Mouse (Mus musculus) ES-Bruce4 (cell line): ENCODE results near the gene Lin7b. TPM values are rescaled to one million over a fixed set of nuclear protein-coding genes. Genes with fewer than 3 reads are reported as not detected.

ENCODE experiments used
- H3K27ac ChIP-seq: 2 replicates; pipeline ENCODE4 v1.5.1; 2012; ENCODE audit warnings: low read length, inconsistent platforms; ENCODE audit not compliant: insufficient read depth
- H3K27me3 ChIP-seq: 2 replicates; pipeline ENCODE4 v1.6.1; 2012; ENCODE audit warnings: mild to moderate bottlenecking, low read length, inconsistent platforms; ENCODE audit not compliant: control insufficient read depth, poor library complexity, insufficient read depth, severe bottlenecking
- H3K36me3 ChIP-seq: 2 replicates; pipeline ENCODE4 v1.6.1; 2012; ENCODE audit warnings: inconsistent platforms, mild to moderate bottlenecking, low read length, moderate library complexity; ENCODE audit not compliant: control insufficient read depth, poor library complexity, insufficient read depth, severe bottlenecking
- H3K4me1 ChIP-seq: one replicate; pipeline ENCODE4 v1.8.1; 2011; ENCODE audit warnings: low read length; ENCODE audit not compliant: control insufficient read depth, insufficient read depth
- H3K4me3 ChIP-seq: 2 replicates; pipeline ENCODE4 v1.5.1; 2011; ENCODE audit warnings: low read depth, mild to moderate bottlenecking, low read length
- H3K9ac ChIP-seq: 2 replicates; pipeline ENCODE4 v1.6.1; 2012; ENCODE audit warnings: low read depth, mild to moderate bottlenecking, inconsistent platforms; ENCODE audit not compliant: poor library complexity, severe bottlenecking
- H3K9me3 ChIP-seq: replicated peaks from 2 replicates; pipeline ENCODE4 v1.6.1; 2012; ENCODE audit warnings: mild to moderate bottlenecking, low read length, inconsistent platforms; ENCODE audit not compliant: control insufficient read depth, poor library complexity, insufficient read depth, severe bottlenecking
- CTCF ChIP-seq: IDR thresholded peaks from one replicate; pipeline ENCODE4 v1.8.1; 2011; ENCODE audit warnings: low read depth, low read length
- EP300 ChIP-seq: IDR thresholded peaks from 2 replicates; pipeline ENCODE4 v1.6.1; 2011; ENCODE audit warnings: low read depth, low read length; ENCODE audit not compliant: insufficient read depth
- POLR2A ChIP-seq: IDR thresholded peaks from one replicate; pipeline ENCODE4 v1.8.1; 2011; ENCODE audit warnings: low read length; ENCODE audit not compliant: insufficient read depth
- polyA plus RNA-seq: library from polyadenylated mRNA; stranded (reverse); fragments of >200 nt; gene quantifications from 2 replicates; pipeline ENCODE4 v1.2.4, GENCODE M21; 2011; ENCODE audit warnings: low read depth; ENCODE audit not compliant: missing spikeins, insufficient read depth, insufficient read length

Gene Lin7b
- polyA plus RNA-seq, 1 experiment, result 0.88 TPM

DNA sequence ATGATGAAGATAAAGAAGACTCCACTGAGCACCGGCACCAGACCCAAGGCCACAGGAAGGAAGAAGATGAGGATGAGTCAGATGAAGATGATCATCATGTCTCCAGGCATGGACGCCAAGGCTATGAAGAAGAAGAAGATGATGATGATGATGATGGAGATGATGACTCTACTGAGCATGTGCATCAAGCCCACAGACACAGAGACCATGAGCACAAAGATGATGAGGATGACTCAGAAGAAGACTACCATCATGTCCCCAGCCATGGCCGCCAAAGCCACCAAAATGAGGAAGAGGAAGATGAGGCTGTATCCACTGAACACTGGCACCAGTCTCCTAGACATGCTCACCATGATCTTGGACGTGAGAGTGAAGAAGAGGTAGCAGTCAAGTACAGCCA lies 34.1 kb downstream of the Lin7b start:
- Histone ChIP-seq H3K4me3 (no peak overlapping the region), H3K4me1 (peaks cover 9% of the 10 kb centered on the region), H3K9ac (no peak overlapping the region), H3K9me3 (no peaks in the 10 kb centered on the region), H3K27ac (no peak overlapping the region), H3K27me3 (no peaks in the 10 kb centered on the region), H3K36me3 (no peaks in the 10 kb centered on the region)
- TF ChIP-seq POLR2A (no peak), CTCF (no peak), EP300 (no peak)

DNA sequence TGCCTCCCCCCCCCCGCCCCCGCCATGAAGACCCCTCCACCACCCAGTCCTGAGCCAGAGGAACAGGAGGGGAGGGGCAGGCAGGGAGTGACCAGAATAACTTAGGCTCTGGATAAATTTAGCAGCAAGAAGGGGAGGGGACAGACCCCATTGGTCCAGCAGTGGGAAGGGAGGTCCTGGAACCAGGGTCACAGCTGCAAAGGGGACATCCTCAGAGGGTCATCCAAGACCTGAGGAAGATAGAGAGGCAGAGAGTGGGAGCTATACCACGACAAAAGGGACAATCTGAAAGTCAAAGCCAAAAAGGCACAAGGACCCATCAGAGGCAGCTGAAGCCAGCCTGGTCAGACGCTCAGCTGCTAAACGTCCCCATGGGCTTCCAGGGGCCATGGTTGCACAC lies 35.3 kb downstream of the Lin7b start, which contains the start of gene Hrc:
Gene Hrc, plus strand, starts transcription at position 235 of the 400 bp plus-strand sequence.
- no peaks in the 10 kb centered on the region for H3K9me3 ChIP-seq
- H3K4me1 ChIP-seq, result peaks cover 9% of the 10 kb centered on the region
- no peak within 1 kb of the TSS for H3K4me3 ChIP-seq
- TF ChIP-seq POLR2A, result no peak
- TF ChIP-seq EP300, result 0 out of 2 replicates have a peak, but pooled peaks have one; percentile 5
- no peak within 1 kb of the TSS for H3K9ac ChIP-seq
- H3K27me3 ChIP-seq, result no peaks in the 10 kb centered on the region
- H3K27ac ChIP-seq, result no peak within 1 kb of the TSS
- no peaks in the 10 kb centered on the region for H3K36me3 ChIP-seq

DNA sequence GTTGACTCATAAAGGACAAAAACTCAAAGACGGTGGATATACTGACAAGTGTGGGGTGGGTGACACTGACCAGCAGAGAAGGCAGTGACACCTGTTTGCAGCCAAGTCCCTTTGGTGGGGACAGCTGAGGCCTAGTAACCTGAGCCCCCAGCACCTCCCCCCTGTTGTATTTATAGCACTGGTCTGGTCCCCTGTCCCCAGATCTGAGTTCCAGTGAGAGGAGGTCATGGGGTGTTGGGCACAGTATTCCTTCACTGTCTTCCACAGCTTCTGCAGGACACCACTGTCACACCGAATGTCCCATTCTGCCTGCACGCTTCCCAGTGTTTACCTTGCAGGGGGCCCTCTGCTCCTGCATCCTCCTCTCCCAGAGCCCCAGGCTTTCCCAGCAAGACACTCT lies 35.8 kb downstream of the Lin7b start:
- no peak overlapping the region for H3K4me3 ChIP-seq
- H3K27ac ChIP-seq, result no peak overlapping the region
- no peak overlapping the region for H3K9ac ChIP-seq
- H3K27me3 ChIP-seq, result no peaks in the 10 kb centered on the region
- H3K9me3 ChIP-seq, result no peaks in the 10 kb centered on the region
- TF ChIP-seq EP300 (no peak), CTCF (no peak), POLR2A (no peak)
- no peaks in the 10 kb centered on the region for H3K36me3 ChIP-seq
- H3K4me1 ChIP-seq, result peaks cover 9% of the 10 kb centered on the region

DNA sequence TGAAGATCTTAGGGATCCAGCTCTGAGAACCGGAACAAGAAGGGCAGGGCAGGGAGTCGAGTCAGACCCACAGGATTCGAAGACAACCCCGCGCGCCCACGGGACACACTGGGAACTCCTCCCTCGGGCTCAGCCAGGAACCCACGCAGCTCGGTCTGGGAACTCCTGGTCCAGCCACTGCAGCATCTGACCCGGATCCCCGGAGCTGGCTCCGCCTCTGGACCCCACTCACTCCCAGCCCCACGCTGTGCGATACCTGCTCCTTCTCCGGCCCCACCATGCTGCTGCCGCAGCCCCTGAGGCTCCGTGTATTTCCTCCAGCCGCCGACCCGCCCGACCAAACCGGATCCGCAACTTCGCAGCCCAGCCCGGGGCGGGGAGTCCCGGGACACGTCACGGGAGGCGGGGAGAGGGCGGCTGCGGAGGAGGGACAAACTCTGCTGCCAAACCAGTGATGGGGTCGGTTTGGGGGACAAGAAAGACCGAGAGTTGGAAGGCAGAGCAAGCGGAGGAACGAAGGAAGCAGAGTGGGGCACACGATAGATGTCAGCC lies 36.9 kb downstream of the Lin7b start, which contains the start of gene Trpm4:
Gene Trpm4, minus strand, starts transcription at position 350 of the 552 bp plus-strand sequence.
- Histone ChIP-seq H3K4me3 (peak within 1 kb of the TSS; percentile 85), H3K4me1 (peaks cover 9% of the 10 kb centered on the region), H3K9ac (peak within 1 kb of the TSS; percentile 58), H3K36me3 (no peaks in the 10 kb centered on the region), H3K9me3 (no peaks in the 10 kb centered on the region), H3K27ac (no peak within 1 kb of the TSS), H3K27me3 (no peaks in the 10 kb centered on the region)
- TF ChIP-seq CTCF (no peak), EP300 (peak; percentile 47; the same call in 1 of the 2 replicates), POLR2A (no peak)

- peak; percentile 55; the same call in 1 of the 2 replicates for TF ChIP-seq EP300
- no peak for TF ChIP-seq CTCF
- peak; percentile 5 for TF ChIP-seq POLR2A
These were observed 37.5 kb downstream of the Lin7b start for GRCm38 (mm10) chr7:45332685-45333425.

DNA sequence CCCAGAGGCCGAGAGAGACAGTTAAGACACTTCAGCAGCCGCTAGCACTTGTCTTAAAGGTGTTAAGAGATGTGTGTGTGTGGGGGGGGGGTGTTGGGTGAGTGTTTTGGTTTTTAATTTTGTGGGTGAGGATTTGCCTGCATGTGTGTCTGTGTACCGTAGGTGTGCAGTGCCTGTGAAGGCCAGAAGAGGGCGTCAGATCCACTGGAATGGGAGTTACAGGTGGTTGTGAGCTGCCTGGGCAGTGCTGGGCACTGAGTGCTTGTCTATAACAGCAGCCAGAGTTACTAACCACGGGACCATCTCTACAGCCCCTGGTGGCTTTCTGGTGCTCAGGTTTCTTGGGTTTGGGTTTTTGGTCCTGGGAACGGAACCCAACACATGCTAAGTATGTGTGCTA lies 38.9 kb downstream of the Lin7b start:
- H3K27ac ChIP-seq, result no peak overlapping the region
- no peaks in the 10 kb centered on the region for H3K36me3 ChIP-seq
- peaks cover 9% of the 10 kb centered on the region for H3K4me1 ChIP-seq
- no peak overlapping the region for H3K4me3 ChIP-seq
- no peaks in the 10 kb centered on the region for H3K9me3 ChIP-seq
- H3K27me3 ChIP-seq, result no peaks in the 10 kb centered on the region
- TF ChIP-seq POLR2A (no peak), CTCF (peak; percentile 71)
- H3K9ac ChIP-seq, result no peak overlapping the region

More at GRCm38 (mm10) chr7:45332685-45333425, 37.5 kb downstream of the Lin7b start:
- Histone ChIP-seq H3K9me3 (no peaks in the 10 kb centered on the region), H3K27me3 (no peaks in the 10 kb centered on the region), H3K4me3 (peak overlapping the region; percentile 85), H3K27ac (no peak overlapping the region), H3K9ac (peak overlapping the region; percentile 58), H3K4me1 (peaks cover 9% of the 10 kb centered on the region), H3K36me3 (no peaks in the 10 kb centered on the region)
